Mouse (Mus musculus) hindbrain, embryonic 15.5 days (tissue): ENCODE measurements at regions not wholly inside any gene's neighbourhood (a gene's known extent, or its start where the extent isn't known, plus 50 kb on each side); places are given as distances from the start of the nearest gene placed in this dataset.

Experiments used
- ATAC-seq: fragments of 200-750 bp; cut with Nextera tagmentation; 2 replicates; pipeline ENCODE4 v1.8.0; 2017; ENCODE audit warnings: low read depth, moderate number of reproducible peaks, moderate TSS enrichment; ENCODE audit not compliant: low FRiP score
- H3K27ac ChIP-seq: fragments of 300-500 bp; sonication (generic); replicated peaks from 2 replicates; pipeline ENCODE4 v1.5.1; 2015; ENCODE audit warnings: mild to moderate bottlenecking, inconsistent platforms
- H3K27me3 ChIP-seq: fragments of 300-500 bp; sonication (generic); 2 replicates; pipeline ENCODE4 v1.6.1; 2015; ENCODE audit warnings: control low read depth, inconsistent platforms
- H3K36me3 ChIP-seq: fragments of 300-500 bp; sonication (generic); 2 replicates; pipeline ENCODE4 v1.6.1; 2015; ENCODE audit warnings: control low read depth, inconsistent platforms
- H3K4me1 ChIP-seq: fragments of 300-500 bp; sonication (generic); replicated peaks from 2 replicates; pipeline ENCODE4 v1.6.1; 2015; ENCODE audit warnings: control low read depth, inconsistent platforms
- H3K4me2 ChIP-seq: fragments of 300-500 bp; sonication (generic); 2 replicates; pipeline ENCODE4 v1.6.1; 2015; ENCODE audit warnings: moderate library complexity, mild to moderate bottlenecking, inconsistent platforms
- H3K4me3 ChIP-seq: fragments of 300-500 bp; sonication (generic); 2 replicates; pipeline ENCODE4 v1.5.1; 2015; ENCODE audit warnings: mild to moderate bottlenecking, inconsistent platforms
- H3K9ac ChIP-seq: fragments of 300-500 bp; sonication (generic); 2 replicates; pipeline ENCODE4 v1.6.1; 2015; ENCODE audit warnings: inconsistent platforms
- H3K9me3 ChIP-seq: fragments of 300-500 bp; sonication (generic); 2 replicates; pipeline ENCODE4 v1.6.1; 2016; ENCODE audit warnings: control low read depth, inconsistent platforms
- WGBS: fragments of 180-500 bp; shearing (Covaris S2); methylation state at CpG from one replicate; pipeline ENCODE4 v1.1.7; 2015; 5-methylcytosine and 5-hydroxymethylcytosine counted together

DNA sequence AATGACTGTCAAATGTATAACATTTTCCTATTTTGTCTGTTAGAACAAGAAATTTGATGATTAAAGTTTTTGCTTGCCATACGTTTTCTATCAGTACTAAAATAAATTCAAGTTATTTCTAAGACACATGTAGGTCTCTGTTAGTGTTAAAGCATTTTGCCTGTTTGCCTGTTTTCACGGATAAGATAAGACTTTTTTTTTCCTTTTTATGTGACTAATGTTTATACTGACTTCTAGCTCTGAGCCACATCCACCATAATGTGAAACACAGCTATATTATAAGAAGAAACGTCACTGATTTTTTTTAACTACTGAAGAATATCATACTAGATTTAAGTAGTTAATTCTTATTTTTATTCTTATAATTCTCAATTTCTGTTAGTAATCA is 1012.6 kb downstream of the Cdh8 start:
- no peaks in the 10 kb centered on the region for H3K4me1 ChIP-seq
- H3K36me3 ChIP-seq: no peaks in the 10 kb centered on the region
- H3K9me3 ChIP-seq: no peaks in the 10 kb centered on the region
- no peak overlapping the region for H3K4me2 ChIP-seq
- 87% methylated on average over 3 of the region's 3 CpGs for WGBS
- no peak overlapping the region for H3K27ac ChIP-seq
- ATAC-seq: no peak
- H3K9ac ChIP-seq: no peak overlapping the region
- no peak overlapping the region for H3K4me3 ChIP-seq
- H3K27me3 ChIP-seq: no peaks in the 10 kb centered on the region

DNA sequence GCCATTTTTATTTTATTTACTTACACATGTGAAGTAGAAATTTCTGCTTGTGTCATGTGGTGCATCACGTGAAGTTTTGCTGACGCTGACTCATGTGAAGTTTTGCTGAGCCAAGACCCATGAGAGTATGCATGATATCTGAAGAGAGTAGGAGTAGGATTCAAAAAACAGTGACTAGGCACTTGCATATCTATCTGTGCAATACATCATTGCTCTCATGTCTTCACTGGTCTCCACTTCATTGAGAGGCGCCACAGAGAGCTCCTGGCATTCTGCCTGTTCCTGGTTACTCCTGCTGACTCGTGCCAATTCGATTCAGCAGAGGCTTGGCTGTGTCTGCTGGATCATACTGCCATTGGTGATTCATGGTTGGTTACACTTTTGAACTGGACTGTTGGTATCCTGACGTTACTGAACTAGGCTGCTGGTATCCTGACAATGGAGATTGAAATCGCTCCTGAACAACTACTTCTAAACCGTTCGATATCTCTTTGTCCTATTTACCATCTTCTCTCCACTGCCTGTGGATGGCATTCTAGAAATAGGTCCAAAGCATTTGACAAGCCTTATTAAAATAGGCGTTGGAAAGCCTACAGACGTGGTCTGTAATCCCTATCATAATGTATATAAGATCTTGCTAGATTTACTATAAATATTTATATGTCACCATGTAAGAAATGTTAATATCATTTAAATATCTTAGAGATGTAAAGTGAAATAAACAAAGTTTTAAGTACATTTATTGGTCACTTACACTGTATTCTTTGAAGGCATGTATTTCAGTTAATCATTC is 1013.2 kb downstream of the Cdh8 start:
- Histone ChIP-seq H3K27me3 (no peaks in the 10 kb centered on the region), H3K36me3 (no peaks in the 10 kb centered on the region), H3K4me2 (no peak overlapping the region), H3K27ac (no peak overlapping the region), H3K9ac (no peak overlapping the region), H3K4me1 (no peaks in the 10 kb centered on the region), H3K4me3 (no peak overlapping the region), H3K9me3 (no peaks in the 10 kb centered on the region)
- WGBS: 75% methylated on average over 11 of the region's 11 CpGs
- ATAC-seq: 0 out of 2 replicates have a peak, but pooled peaks have one; percentile 61

DNA sequence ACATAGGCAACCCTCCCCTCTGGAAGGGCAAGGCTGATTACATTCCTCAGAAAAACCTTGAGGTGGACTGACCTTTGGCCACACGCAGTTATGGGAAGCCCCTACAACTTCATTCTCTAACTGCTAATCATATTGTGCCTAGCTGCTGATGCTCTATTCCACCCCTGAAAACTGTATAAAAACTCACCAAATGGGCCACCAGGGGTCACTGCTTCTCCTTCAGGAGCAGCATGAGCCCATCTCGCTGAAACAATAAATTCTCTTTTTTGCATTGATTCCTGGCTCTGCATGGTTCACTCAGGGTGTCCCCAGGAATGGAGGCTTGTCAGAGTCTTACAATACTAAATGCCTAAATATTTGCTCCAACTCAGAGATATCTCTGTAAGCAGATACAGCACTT is 1034.5 kb downstream of the Cdh8 start:
- WGBS: 90% methylated on average over 2 of the region's 2 CpGs
- no peak overlapping the region for H3K9ac ChIP-seq

DNA sequence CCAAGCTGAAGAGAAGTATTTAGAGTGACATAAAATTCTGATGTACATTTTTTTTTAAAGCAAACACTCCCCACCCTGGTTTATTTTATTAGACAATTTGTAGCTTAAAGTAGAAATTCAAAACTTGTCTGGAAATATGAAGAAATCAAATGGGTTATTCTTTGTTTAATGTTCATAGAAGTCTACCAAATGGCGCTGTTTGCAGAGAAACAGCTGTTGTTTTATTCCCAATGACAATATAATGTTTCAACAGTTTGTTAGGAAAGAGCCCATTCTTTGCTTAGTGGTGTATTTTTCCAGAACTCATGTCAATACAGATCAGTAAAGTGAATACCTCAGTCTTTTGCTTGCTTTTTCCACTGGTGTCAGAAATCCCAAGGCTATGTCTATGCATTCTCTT is 1035.9 kb downstream of the Cdh8 start:
- Histone ChIP-seq H3K4me2 (no peak overlapping the region), H3K27me3 (no peaks in the 10 kb centered on the region), H3K9ac (no peak overlapping the region), H3K9me3 (no peaks in the 10 kb centered on the region), H3K36me3 (no peaks in the 10 kb centered on the region), H3K27ac (no peak overlapping the region), H3K4me3 (no peak overlapping the region), H3K4me1 (no peaks in the 10 kb centered on the region)
- no peak for ATAC-seq
- WGBS: 88% methylated on average over 1 of the region's 1 CpGs

More for the DNA sequence above, 1034.5 kb downstream of the Cdh8 start:
- ATAC-seq: no peak
- H3K4me3 ChIP-seq: no peak overlapping the region
- no peaks in the 10 kb centered on the region for H3K9me3 ChIP-seq
- H3K4me1 ChIP-seq: no peaks in the 10 kb centered on the region
- H3K27ac ChIP-seq: no peak overlapping the region
- no peak overlapping the region for H3K4me2 ChIP-seq
- H3K36me3 ChIP-seq: no peaks in the 10 kb centered on the region
- no peaks in the 10 kb centered on the region for H3K27me3 ChIP-seq

DNA sequence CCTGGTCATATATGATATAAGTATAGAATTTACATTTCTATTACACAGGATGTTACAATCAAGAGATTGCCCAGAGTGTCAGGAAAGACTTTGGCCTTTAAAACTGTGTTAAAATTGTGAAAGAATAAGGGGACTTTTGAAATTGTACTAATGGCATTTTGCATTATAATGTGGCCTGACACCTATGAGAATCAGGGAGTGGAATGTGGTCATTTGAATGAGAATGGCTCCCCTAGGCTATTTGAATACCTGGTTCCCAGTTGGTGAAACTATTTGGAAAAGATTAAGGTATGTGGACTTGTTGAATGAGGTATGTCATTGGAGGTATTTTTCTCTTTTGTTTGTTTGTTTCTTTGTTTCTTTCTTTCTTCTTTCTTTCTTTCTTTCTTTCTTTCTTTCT is 1038.5 kb downstream of the Cdh8 start:
- H3K9ac ChIP-seq: no peak overlapping the region
- no peak overlapping the region for H3K4me3 ChIP-seq
- no peaks in the 10 kb centered on the region for H3K9me3 ChIP-seq
- ATAC-seq: no peak
- H3K4me1 ChIP-seq: no peaks in the 10 kb centered on the region
- H3K36me3 ChIP-seq: no peaks in the 10 kb centered on the region
- no peak overlapping the region for H3K27ac ChIP-seq
- H3K4me2 ChIP-seq: no peak overlapping the region
- H3K27me3 ChIP-seq: no peaks in the 10 kb centered on the region

DNA sequence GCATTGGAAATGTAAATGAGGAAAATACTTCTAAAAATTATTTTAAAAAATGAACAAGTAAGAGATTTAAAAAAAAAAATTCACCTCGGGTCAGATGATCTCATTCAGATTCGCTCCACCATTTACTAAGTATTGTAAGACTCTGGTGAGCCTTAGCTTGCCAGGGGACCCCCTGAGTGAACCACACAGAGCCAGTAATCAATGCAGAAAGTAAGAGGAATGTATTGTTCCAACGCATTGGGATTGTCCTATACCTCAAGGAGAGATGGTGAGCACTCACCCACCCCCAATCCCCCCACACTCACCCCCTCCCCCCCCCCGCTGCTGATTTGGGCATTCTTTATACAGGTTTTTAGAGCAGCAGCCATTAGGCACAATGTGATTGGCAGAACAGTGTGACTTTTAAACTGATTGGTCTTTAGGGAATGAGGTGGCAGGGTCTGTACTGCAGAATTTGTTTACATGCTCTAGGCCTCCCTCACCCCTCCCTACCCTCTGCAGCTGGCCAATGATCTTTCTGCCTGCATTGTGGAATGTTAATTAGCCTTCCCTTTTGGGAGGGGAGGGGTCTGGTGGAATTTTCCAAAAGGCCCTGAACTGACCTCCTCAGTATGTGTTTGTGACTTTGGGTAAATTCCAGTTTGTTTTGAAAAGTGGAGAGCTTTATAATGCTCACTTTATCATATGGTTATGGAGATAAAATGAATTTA is 1043.4 kb downstream of the Cdh8 start:
- no peak for ATAC-seq
- Histone ChIP-seq H3K4me2 (no peak overlapping the region), H3K4me1 (no peaks in the 10 kb centered on the region), H3K27me3 (no peaks in the 10 kb centered on the region), H3K4me3 (no peak overlapping the region), H3K9ac (no peak overlapping the region), H3K27ac (no peak overlapping the region), H3K9me3 (no peaks in the 10 kb centered on the region), H3K36me3 (no peaks in the 10 kb centered on the region)
- WGBS: 30% methylated on average over 3 of the region's 4 CpGs

DNA sequence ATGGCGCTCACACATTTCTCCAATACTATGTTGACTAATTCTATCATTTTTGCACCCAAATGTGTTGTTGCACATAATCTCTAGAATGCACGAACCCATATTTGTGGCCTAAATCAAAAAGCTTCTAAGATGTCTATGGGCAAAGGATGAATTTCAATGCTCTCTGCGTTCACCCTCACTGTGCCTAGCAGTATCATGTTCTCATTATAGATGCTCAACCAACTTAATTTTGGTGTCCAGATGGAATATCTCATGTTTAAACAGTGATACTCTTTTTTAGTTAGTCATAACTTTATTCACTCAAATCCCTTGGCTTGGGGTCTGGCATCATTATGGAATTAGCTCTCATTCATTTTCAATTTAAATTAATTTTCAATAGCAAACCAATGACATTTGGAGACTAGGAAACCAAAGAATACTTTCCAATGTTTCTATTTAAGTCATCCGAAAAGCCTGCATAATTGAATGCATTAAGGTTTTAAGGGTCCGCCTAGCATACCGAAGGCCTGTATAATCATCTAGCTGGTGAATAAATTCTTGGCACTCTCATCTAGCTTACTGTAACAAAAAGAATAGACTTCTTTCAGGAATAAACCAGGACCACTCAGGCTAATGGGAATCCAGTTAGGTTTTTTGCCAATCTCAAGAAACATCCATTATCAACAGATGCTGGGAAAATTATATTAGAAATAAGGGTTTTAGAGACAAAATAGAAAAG is 1050.7 kb downstream of the Cdh8 start:
- Histone ChIP-seq H3K9me3 (no peaks in the 10 kb centered on the region), H3K4me1 (no peaks in the 10 kb centered on the region), H3K36me3 (no peaks in the 10 kb centered on the region), H3K4me2 (no peak overlapping the region), H3K27ac (no peak overlapping the region), H3K27me3 (no peaks in the 10 kb centered on the region), H3K4me3 (no peak overlapping the region), H3K9ac (no peak overlapping the region)
- no peak for ATAC-seq
- WGBS: 80% methylated on average over 6 of the region's 6 CpGs

DNA sequence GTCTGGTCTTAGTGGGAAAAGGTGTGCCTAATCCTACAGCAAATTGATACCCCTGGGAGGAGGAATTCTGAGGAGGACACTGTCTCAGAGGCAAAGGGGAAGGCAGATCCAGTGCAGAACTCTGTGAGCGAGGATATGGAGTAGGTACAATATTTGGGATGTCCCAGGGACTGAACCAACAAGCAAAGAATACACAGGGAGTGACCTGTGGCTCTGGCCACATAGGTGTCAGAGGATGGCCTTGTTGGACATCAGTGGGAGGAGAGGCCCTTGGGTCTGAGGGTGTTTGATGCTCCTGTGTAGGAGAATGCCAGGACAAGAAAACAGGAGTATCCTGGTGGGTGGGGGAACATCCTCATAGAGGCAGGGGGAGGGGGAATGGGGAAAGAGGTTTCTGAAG is 1079.0 kb downstream of the Cdh8 start:
- no peaks in the 10 kb centered on the region for H3K36me3 ChIP-seq
- no peak overlapping the region for H3K4me2 ChIP-seq
- no peak overlapping the region for H3K4me3 ChIP-seq
- H3K9ac ChIP-seq: no peak overlapping the region
- H3K4me1 ChIP-seq: no peaks in the 10 kb centered on the region
- no peak overlapping the region for H3K27ac ChIP-seq
- WGBS: 96% methylated on average over 1 of the region's 1 CpGs
- H3K27me3 ChIP-seq: no peaks in the 10 kb centered on the region
- no peak for ATAC-seq
- H3K9me3 ChIP-seq: no peaks in the 10 kb centered on the region

DNA sequence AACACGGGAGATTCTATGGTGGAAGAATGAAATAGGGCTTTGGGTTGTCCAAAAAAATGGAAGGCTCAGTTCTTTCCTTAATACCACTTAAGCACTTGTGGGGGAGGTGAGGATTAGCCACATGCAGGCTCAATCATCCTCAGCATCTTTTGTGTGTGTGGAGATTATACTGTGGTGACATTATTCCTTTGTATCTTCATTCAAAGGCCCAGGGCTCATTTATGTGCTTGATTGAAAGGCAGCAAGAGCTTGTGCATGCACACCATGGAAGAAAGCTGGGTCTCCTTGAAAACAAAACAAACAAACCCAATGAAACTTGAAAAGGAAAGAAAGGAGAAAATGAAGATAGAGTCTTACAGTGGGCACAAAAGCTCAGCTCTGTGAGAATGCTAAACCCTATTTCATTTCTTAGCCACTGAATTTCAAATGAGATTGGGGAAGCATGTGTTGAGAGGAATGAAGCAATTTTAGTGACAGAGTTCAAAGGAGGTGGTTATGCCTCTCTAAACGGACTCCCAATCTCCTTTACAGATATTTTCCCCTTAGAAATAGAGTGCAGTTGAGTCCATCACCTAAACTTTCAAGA is 1106.8 kb downstream of the Cdh8 start:
- no peak for ATAC-seq
- no peak overlapping the region for H3K4me3 ChIP-seq
- no peaks in the 10 kb centered on the region for H3K27me3 ChIP-seq
- WGBS: 26% methylated on average over 2 of the region's 2 CpGs
- H3K36me3 ChIP-seq: no peaks in the 10 kb centered on the region
- no peaks in the 10 kb centered on the region for H3K4me1 ChIP-seq
- H3K9ac ChIP-seq: no peak overlapping the region
- H3K9me3 ChIP-seq: no peaks in the 10 kb centered on the region
- no peak overlapping the region for H3K27ac ChIP-seq
- no peak overlapping the region for H3K4me2 ChIP-seq

DNA sequence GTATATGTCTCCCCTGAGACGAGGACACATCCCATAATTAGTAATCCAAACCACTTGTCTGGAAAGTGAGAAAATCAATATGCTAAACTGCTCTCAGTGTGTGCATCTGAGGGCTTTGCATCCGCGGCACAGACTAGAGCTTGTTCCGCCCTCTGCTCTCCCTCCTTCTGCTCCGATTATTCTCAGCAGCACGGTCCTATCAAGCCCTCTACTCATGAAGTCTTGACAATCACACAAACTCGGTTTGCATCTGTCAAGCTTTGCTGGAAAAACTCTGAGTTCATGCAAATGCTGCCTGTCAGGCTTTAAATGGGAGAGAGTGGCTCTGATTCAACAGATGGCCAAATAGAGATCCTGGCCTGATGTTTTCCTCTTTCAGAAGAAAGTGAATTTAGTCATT is 1121.3 kb downstream of the Cdh8 start:
- no peak overlapping the region for H3K4me2 ChIP-seq
- no peak for ATAC-seq

DNA sequence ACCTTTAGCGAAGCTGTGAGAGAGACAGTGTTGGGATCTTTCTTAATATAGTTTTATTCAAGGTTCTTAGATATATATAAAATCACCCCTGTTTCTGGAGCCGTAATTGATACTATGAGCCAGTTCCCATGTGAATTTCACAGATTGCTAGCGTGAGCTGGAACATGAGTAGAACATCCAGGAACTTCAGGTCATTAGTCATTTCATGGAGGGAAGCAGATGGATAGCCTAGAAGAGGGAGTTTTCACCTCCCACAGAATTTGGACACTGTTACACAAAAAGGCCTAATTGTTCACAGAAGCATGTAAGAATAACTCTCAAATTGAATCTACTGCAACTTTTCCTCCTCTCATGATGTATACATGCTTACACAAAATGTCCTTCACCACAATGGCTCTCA is 1156.0 kb downstream of the Cdh8 start:
- Histone ChIP-seq H3K27ac (no peak overlapping the region), H3K36me3 (no peaks in the 10 kb centered on the region), H3K4me1 (no peaks in the 10 kb centered on the region), H3K9me3 (no peaks in the 10 kb centered on the region), H3K4me2 (no peak overlapping the region), H3K27me3 (no peaks in the 10 kb centered on the region), H3K9ac (no peak overlapping the region), H3K4me3 (no peak overlapping the region)
- ATAC-seq: no peak
- WGBS: 92% methylated on average over 3 of the region's 3 CpGs

More for the DNA sequence above, 1121.3 kb downstream of the Cdh8 start:
- no peaks in the 10 kb centered on the region for H3K27me3 ChIP-seq
- no peak overlapping the region for H3K27ac ChIP-seq
- 33% methylated on average over 7 of the region's 7 CpGs for WGBS
- no peak overlapping the region for H3K4me3 ChIP-seq
- H3K4me1 ChIP-seq: no peaks in the 10 kb centered on the region
- no peaks in the 10 kb centered on the region for H3K36me3 ChIP-seq
- no peaks in the 10 kb centered on the region for H3K9me3 ChIP-seq
- H3K9ac ChIP-seq: no peak overlapping the region

DNA sequence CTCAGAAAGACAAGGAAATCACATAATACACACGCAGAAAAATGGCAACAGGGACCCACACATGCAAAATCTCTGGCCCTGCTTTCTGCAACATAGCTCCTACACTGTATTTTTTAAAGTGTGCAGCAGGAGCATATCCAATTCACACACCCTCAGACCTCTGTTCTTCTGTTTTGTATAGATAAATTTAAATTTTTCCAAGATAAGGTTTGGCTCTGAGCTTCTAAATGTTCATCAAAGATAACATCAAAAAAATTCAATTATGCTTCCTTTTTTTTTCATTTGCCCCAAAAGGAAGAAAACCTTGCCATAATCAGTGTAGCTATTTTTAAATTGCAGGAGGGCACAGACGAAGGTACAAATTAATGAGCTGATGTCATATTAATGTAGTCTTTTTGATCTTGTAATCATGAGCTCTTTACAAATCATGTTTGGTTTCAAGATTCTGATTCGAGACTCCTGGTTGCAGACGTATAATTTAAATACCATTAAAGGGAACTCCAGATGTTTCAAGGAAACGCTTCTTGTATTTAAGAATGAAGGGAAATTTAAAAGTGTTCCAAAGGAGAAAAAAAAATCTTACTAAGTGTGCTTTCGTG is 1172.8 kb downstream of the Cdh8 start:
- no peaks in the 10 kb centered on the region for H3K4me1 ChIP-seq
- 73% methylated on average over 6 of the region's 6 CpGs for WGBS
- H3K9ac ChIP-seq: no peak overlapping the region
- no peaks in the 10 kb centered on the region for H3K9me3 ChIP-seq
- no peaks in the 10 kb centered on the region for H3K27me3 ChIP-seq
- no peak overlapping the region for H3K4me2 ChIP-seq
- no peak for ATAC-seq
- H3K36me3 ChIP-seq: no peaks in the 10 kb centered on the region
- no peak overlapping the region for H3K27ac ChIP-seq
- H3K4me3 ChIP-seq: no peak overlapping the region
